Mouse (Mus musculus) kidney, postnatal 36 days (tissue): ENCODE data around the gene Agtrap.

Source experiments
- DNase-seq, 2 experiments: peaks; one replicate each; pipeline ENCODE4 v3.0.0; 2021 to 2022; ENCODE audit warnings: mixed read lengths in 2 of 2

Agtrap gene

GRCm38 (mm10) chr4:148087907-148088527, at the start of gene Agtrap:
Agtrap (minus strand) TSS chr4:148088031.
- DNase-seq = peak; percentile 98 to 99

GRCm38 (mm10) chr4:148137503-148137902, 49.7 kb upstream of the Agtrap start:
- DNase-seq = no peak

GRCm38 (mm10) chr4:148134988-148135387, 47.2 kb upstream of the Agtrap start:
- no peak for DNase-seq

GRCm38 (mm10) chr4:148131497-148132081, 43.8 kb upstream of the Agtrap start:
- peak in 1 of 2 experiments; percentile 24 for DNase-seq

GRCm38 (mm10) chr4:148130561-148131413, 43.0 kb upstream of the Agtrap start, which contains the start of gene Draxin:
Draxin (minus strand) TSS chr4:148130698.
- peak; percentile 44 to 64 for DNase-seq

- peak in 1 of 2 experiments; percentile 17 for DNase-seq
These were observed 42.3 kb upstream of the Agtrap start, which contains the start of gene Mad2l2 for GRCm38 (mm10) chr4:148130133-148130532. Mad2l2 (plus strand) TSS chr4:148130384.

GRCm38 (mm10) chr4:148128672-148129071, 40.8 kb upstream of the Agtrap start:
- DNase-seq = no peak

GRCm38 (mm10) chr4:148128241-148128640, 40.4 kb upstream of the Agtrap start:
- no peak for DNase-seq

- DNase-seq = no peak
These were observed 34.8 kb upstream of the Agtrap start for GRCm38 (mm10) chr4:148122694-148123066.

GRCm38 (mm10) chr4:148121982-148122693, 34.3 kb upstream of the Agtrap start:
- DNase-seq = no peak

GRCm38 (mm10) chr4:148121362-148121761, 33.5 kb upstream of the Agtrap start:
- DNase-seq = no peak

GRCm38 (mm10) chr4:148120555-148120954, 32.7 kb upstream of the Agtrap start:
- DNase-seq = no peak

GRCm38 (mm10) chr4:148119578-148119977, 31.7 kb upstream of the Agtrap start:
- peak in 1 of 2 experiments; percentile 12 for DNase-seq

GRCm38 (mm10) chr4:148117392-148117791, 29.6 kb upstream of the Agtrap start:
- DNase-seq = no peak

- peak in 1 of 2 experiments; percentile 17 for DNase-seq
These were observed 28.8 kb upstream of the Agtrap start for GRCm38 (mm10) chr4:148116657-148117056.

GRCm38 (mm10) chr4:148115467-148115866, 27.6 kb upstream of the Agtrap start:
- peak; percentile 47 to 77 for DNase-seq

- peak; percentile 77 to 91 for DNase-seq
These were observed 27.0 kb upstream of the Agtrap start for GRCm38 (mm10) chr4:148114758-148115391.

- DNase-seq = no peak
These were observed 24.7 kb upstream of the Agtrap start for GRCm38 (mm10) chr4:148112519-148112918.

GRCm38 (mm10) chr4:148109215-148109614, 21.4 kb upstream of the Agtrap start:
- no peak for DNase-seq

- no peak for DNase-seq
These were observed 20.8 kb upstream of the Agtrap start for GRCm38 (mm10) chr4:148108565-148109100.

- DNase-seq = peak; percentile 28 to 34
These were observed 19.9 kb upstream of the Agtrap start for GRCm38 (mm10) chr4:148107621-148108291.
